Mouse (Mus musculus) megakaryocyte progenitor cell, adult 5-6 weeks (primary cell): ENCODE results near the gene Adarb1. TPM values are rescaled to one million over a fixed set of nuclear protein-coding genes. Genes with fewer than 3 reads are reported as not detected.

Source experiments
- ATAC-seq: replicated peaks from 2 replicates; pipeline ENCODE4 v1.8.0; 2016; ENCODE audit warnings: mild to moderate bottlenecking, moderate TSS enrichment, inconsistent platforms; ENCODE audit not compliant: poor library complexity
- total RNA-seq, 2 experiments: library from RNA; stranded (forward) in 1 of 2; stranded (reverse) in 1 of 2; fragments of 157-497, 149-512 nt in 1 of 2; fragments of 200-1000 nt in 1 of 2; gene quantifications; 2 replicates each; pipeline versions ENCODE4 v1.2.3 to v1.2.4; 2015 to 2017

The Adarb1 gene
- total RNA-seq (2015) = 1.6 TPM in 2 replicates
- 0.17 and 0.71 TPM in 2 replicates for total RNA-seq (2017)

GRCm38 (mm10) chr10:77418138-77418537 lies at the start of gene Adarb1:
Gene Adarb1, minus strand, starts transcription at chr10:77418270.
- peak; percentile 98 for ATAC-seq

DNA sequence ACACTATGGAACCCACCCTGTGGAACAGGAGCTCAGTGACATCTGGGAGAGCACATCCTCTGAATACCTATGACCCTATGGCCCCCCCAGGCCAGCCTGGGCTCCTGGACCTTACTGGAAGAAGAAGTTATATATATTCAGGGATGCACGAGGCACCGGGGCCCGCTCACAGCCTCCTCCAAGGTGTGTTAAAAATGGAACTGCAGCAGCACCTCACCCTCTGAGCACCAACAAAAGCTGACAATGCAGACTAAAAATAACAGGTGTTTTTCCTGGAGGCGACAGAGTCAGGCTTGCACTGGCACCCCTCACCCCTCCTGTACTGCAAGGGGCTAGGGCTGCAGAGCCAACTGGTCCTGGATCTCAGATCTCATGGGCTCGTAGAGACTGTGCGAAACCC lies 49.3 kb upstream of the Adarb1 start:
- no peak for ATAC-seq

DNA sequence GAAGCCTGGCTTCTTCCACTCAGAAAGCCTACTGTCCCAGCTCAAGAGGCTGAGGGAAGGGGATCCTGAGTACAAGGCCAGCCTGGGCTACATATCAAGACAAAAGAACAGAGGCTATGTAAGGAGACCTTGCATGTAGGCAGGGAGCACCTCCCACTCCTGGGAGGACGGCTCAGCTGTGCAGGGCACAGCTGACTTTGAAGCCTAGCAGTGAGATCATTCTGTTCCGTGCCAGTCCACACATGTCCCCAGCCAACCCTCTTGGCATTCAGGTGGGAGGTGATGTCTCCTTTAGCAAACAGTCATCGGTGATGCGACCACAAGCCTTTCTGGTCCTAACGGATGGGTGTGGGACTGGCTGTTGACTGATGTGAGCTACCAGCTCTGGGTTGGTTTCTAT lies 47.8 kb upstream of the Adarb1 start:
- ATAC-seq = no peak

DNA sequence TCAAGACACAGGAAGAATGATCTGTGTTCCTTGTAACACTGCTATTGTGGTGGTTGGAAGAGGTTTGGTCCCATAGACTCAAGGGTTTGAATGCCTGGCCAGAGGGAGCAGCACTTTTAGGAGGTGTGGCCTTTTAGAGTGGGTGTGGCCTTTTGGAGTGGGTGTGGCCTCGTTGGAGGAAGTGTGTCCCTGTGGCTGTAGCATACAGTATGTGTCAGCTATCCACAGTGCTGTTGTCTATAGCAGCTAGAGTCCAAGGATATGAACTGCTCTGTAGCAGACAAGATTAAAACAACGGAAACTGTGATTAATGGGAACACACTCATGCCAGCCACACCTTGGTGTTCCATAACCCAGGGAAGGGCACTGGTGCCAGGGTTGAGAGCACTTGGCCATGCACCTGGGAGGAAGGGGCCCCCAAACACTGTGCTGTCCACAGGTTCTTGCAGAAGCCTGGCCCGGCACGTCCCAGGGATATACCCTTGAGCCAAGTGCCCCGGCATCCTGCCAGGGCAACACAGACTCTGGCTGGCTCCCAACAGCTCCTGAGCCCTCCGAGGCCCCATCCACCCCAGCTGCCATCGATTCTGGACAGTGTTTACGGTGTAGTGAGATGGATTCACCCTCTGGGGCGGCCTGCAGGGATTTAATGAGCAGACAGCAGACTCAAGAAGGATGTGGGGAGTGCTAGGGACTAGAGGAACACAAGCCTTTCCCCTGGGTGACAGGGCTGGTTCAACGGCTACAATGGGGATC lies 46.3 kb upstream of the Adarb1 start:
- peak; percentile 74 for ATAC-seq

DNA sequence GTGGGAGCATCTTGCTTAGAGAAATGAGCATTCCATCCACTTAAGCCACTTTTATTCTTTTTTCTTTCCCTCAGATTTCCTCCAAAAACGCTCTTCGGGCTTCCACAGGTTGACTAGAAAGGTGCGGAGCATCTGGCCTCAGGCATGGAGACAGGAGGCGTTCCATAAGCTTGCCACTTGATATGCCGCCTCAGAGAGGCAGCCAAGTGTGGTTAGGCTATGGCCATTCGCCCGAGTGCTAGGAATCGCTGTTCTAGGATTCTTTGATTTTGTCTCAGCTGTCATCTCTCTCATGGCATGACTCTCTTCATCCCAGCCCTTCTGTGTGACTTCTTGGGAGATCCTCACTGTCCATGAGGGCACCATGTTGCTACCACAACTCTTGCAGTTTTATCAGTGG lies 43.1 kb upstream of the Adarb1 start:
- ATAC-seq = no peak

DNA sequence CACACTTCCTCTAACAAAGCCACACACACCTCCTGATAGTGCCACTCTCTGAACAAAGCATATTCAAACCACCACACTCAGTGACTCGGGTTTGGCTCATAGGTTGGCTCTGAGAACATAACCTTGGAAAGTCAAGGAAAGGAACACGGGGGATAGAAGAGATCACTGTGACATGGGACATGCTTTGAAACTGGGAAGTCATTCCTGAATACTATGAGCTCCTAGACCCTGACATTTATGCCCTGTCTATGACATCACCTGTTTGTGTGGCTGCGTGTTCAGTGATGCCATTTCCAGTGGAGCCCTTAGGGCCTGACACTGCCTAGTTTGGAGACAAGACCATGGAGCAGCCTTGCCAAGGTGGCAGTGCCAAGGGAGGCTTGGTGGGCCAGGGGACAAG lies 39.6 kb upstream of the Adarb1 start:
- no peak for ATAC-seq

DNA sequence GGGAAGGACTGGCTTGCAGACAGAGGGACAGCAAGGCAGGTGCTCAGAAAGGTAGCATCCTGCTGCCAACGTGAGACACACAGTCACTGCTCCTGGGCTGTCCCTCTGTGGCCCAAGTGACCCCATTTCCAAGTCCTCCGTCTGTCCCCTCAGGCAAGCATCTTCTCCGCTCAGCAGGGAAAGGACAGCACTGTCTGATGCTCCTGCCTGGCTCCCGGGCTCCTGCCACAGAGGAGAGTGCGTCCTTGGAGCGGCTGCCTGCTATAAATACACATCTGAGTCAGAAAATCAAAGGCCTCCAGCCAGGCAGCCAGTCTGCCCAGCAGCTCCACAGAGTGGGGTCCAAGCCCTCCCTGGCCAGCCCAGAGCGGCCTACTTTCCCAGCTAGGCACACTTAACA lies 38.4 kb upstream of the Adarb1 start:
- no peak for ATAC-seq

GRCm38 (mm10) chr10:77455251-77456010 lies 37.4 kb upstream of the Adarb1 start:
- ATAC-seq = no peak

- no peak for ATAC-seq
Observed at GRCm38 (mm10) chr10:77454795-77455194, 36.7 kb upstream of the Adarb1 start.

- ATAC-seq = no peak
Observed at GRCm38 (mm10) chr10:77451822-77452221, 33.8 kb upstream of the Adarb1 start.

GRCm38 (mm10) chr10:77450159-77450464 lies 32.0 kb upstream of the Adarb1 start:
- no peak for ATAC-seq

- ATAC-seq = peak; percentile 61; the same call in 1 of the 2 replicates
Observed at GRCm38 (mm10) chr10:77449315-77450158, 31.5 kb upstream of the Adarb1 start.

DNA sequence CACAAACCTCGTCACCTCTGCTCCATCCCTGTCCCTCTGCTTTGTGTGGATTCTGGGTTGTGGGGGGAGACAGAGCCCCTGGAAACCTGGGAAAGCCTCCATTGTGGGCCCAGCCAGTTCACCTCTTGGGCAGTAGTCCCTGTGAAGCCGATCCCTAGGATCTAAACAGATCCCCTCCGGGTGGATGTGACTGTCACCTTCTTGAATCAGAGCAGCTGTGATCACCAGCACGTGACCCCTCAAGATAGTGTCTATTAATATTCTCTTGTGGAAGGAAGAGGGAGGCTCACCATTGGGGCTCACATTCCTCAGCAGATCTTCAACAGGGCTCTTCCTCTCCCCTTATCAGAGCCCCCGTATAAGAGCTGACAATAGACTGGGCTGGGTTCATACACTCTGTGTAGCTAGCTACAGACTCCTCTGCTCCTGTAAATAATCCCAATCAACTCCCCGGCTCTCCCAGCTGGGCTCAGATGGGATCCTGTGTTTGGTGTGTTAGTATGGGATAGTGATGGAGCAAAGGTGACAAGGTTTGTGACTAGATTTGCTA lies 30.7 kb upstream of the Adarb1 start:
- no peak for ATAC-seq

GRCm38 (mm10) chr10:77448209-77448608 lies 30.1 kb upstream of the Adarb1 start:
- ATAC-seq = no peak

- no peak for ATAC-seq
Observed at GRCm38 (mm10) chr10:77447755-77448154, 29.7 kb upstream of the Adarb1 start.

- ATAC-seq = no peak
Observed at GRCm38 (mm10) chr10:77442250-77442649, 24.2 kb upstream of the Adarb1 start.

DNA sequence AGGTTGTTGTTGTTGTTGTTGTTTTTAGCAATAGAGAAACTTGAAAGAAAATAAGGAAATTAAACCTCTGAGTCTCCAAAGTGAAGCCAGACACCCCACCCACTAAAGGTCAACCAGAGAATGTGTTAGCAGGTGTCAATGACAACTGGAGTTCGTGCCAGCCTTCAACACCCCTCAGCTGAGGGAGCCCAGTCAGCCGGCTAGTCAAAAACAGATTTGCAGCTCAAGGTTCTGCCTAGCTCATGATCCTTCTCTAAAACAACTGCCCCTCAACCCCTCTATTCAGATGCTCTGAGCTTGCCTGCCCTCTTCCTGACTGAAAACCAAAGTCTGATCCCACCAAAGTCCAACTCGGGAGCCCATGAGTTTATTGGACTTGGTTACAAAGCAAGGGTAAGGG lies 23.7 kb upstream of the Adarb1 start:
- no peak for ATAC-seq

GRCm38 (mm10) chr10:77440841-77441755 lies 23.0 kb upstream of the Adarb1 start:
- ATAC-seq = no peak

GRCm38 (mm10) chr10:77440286-77440685 lies 22.2 kb upstream of the Adarb1 start:
- ATAC-seq = no peak

DNA sequence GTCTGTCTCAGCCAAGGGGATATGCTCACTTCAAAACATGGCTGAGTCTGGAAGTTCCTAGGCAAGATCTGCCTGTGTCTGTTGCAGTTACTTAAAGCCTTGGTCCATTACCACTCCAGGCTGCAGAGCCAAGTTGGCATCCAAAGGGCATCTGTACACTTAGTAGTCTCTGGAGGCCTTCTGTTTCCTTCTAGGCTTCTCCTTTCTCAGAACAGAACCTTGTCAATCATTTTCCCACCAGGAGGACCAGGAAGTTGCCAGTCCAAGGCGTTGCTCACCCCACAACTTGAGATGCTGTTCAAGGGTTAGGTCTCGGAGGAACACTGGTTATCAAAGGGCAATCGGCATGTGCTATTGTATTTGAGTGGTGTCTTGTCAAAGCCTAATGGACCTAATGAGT lies 21.0 kb upstream of the Adarb1 start:
- no peak for ATAC-seq
